Mouse (Mus musculus): ENCODE measurements around the gene Auts2. TPM values are rescaled to one million over a fixed set of nuclear protein-coding genes. Genes with fewer than 3 reads are reported as not detected.

Auts2 gene
- total RNA-seq, 1 experiment: 9.9 TPM

DNA sequence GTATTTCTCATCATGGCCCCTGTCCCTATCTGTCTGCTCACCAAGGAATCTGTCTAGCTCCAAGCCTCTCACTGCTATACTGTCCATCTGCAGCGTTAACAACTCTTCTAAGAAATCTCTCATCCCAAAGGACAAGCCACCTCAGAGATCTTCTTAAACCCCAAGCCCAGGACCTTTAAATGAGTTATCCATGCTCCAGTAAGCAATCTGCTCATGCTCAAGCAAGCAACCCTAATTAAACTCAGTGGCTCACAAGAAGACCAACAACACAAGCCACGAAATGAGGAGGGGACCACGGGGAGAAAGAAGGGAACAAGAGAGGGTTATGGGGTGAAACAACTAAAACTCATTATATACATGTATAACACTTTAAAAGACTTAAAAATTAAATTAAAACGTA, 535.2 kb downstream of the Auts2 start:
- TF ChIP-seq MAFK (IDR thresholded peaks at IDR 0.05; ENCODE audit: insufficient read depth, low read depth, low read length): no peak
- TF ChIP-seq ZNF384 (IDR thresholded peaks at IDR 0.05; ENCODE audit: low read depth, low read length): no peak
- TF ChIP-seq HCFC1 (IDR thresholded peaks at IDR 0.05; ENCODE audit: borderline replicate concordance, insufficient read depth, low read length): no peak
- TF ChIP-seq ZC3H11A (IDR thresholded peaks at IDR 0.05; ENCODE audit: borderline replicate concordance, low read depth, low read length): no peak
- TF ChIP-seq CHD2 (IDR thresholded peaks at IDR 0.05; ENCODE audit: low read depth, low read length): no peak
- Histone ChIP-seq H3K4me1 (ENCODE audit: control insufficient read depth in 2 of 2, insufficient read depth in 2 of 2, low read length in 2 of 2, poor library complexity in 1 of 2) (no peaks in the 10 kb centered on the region), H3K9ac (ENCODE audit: insufficient read depth, low read depth, low read length, poor library complexity, severe bottlenecking) (no peak overlapping the region), H3K36me3 (ENCODE audit: control insufficient read depth, insufficient read depth, low read length, poor library complexity, severe bottlenecking) (no peaks in the 10 kb centered on the region), H3K27ac (ENCODE audit: insufficient read depth, low read depth, low read length, poor library complexity, severe bottlenecking) (no peak overlapping the region), H3K9me3 (ENCODE audit: control insufficient read depth, insufficient read depth, low read depth, low read length) (no peaks in the 10 kb centered on the region), H3K4me3 (ENCODE audit: insufficient read depth in 1 of 2, low read depth in 1 of 2, low read length in 2 of 2, poor library complexity in 1 of 2, severe bottlenecking in 1 of 2) (no peak overlapping the region)
- DNase-seq (ENCODE audit: low read depth, low spot score): no peak
- in situ Hi-C loops (cut with MboI; ENCODE audit: low sequenced_read_pairs in 2 of 2, unreplicated experiment in 2 of 2): no loop called here

DNA sequence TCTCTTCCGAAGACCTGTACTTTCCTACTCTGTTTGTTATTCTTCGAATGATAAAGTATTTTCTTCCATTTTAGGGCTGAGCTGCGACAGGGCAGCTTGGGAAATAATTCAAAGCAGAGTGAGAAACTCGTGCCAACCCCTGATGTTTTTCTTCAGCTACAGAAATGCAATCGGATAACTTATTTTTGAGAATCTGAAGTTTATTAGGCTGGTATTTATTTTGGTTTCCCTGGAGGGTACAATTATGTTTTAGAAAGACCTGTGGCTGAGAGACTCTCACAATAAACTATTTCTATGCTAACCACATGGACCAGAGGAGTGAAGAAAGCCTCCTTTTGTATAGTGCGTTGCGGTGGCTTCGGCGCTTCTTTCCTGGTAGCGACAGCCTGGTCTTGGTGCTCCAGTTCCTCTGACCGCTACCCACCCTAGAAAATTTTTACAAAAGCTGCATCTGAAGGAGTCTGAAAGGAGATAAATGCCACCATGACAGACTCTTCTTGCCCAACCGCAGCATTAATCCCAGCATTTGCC, 550.4 kb downstream of the Auts2 start:
- Histone ChIP-seq H3K36me3 (ENCODE audit: control insufficient read depth, insufficient read depth, low read length, poor library complexity, severe bottlenecking) (no peaks in the 10 kb centered on the region), H3K9me3 (ENCODE audit: control insufficient read depth, insufficient read depth, low read depth, low read length) (no peaks in the 10 kb centered on the region), H3K4me1 (ENCODE audit: control insufficient read depth in 2 of 2, insufficient read depth in 2 of 2, low read length in 2 of 2, poor library complexity in 1 of 2) (no peaks in the 10 kb centered on the region), H3K9ac (ENCODE audit: insufficient read depth, low read depth, low read length, poor library complexity, severe bottlenecking) (no peak overlapping the region), H3K27ac (ENCODE audit: insufficient read depth, low read depth, low read length, poor library complexity, severe bottlenecking) (no peak overlapping the region), H3K4me3 (ENCODE audit: insufficient read depth in 1 of 2, low read depth in 1 of 2, low read length in 2 of 2, poor library complexity in 1 of 2, severe bottlenecking in 1 of 2) (no peak overlapping the region)
- in situ Hi-C loops (cut with MboI; ENCODE audit: low sequenced_read_pairs in 2 of 2, unreplicated experiment in 2 of 2): no loop called here
- no peak for DNase-seq (ENCODE audit: low read depth, low spot score)
- no peak for TF ChIP-seq ZC3H11A (IDR thresholded peaks at IDR 0.05; ENCODE audit: borderline replicate concordance, low read depth, low read length)

DNA sequence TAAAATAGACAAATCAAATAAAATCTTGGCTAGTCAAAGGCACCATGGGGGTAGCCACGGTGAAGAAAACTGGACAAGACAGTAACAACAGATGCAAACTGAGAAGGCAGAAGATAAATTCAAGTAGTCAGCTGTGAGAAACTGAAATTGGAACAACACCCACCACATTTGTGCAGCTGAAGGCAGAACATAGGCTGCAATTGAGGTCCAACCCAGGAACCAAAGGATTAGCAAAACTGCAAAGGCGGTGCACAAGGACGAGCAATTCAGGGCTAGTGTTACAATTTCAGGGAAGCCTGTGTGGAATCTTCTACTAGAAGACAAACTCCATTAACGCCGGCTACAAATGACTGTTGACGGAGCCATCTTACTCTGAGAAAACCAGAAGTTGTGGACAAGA, 550.9 kb downstream of the Auts2 start:
- Histone ChIP-seq H3K9me3 (ENCODE audit: control insufficient read depth, insufficient read depth, low read depth, low read length) (no peaks in the 10 kb centered on the region), H3K36me3 (ENCODE audit: control insufficient read depth, insufficient read depth, low read length, poor library complexity, severe bottlenecking) (no peaks in the 10 kb centered on the region), H3K4me1 (ENCODE audit: control insufficient read depth in 2 of 2, insufficient read depth in 2 of 2, low read length in 2 of 2, poor library complexity in 1 of 2) (no peaks in the 10 kb centered on the region), H3K27ac (ENCODE audit: insufficient read depth, low read depth, low read length, poor library complexity, severe bottlenecking) (no peak overlapping the region), H3K4me3 (ENCODE audit: insufficient read depth in 1 of 2, low read depth in 1 of 2, low read length in 2 of 2, poor library complexity in 1 of 2, severe bottlenecking in 1 of 2) (no peak overlapping the region), H3K9ac (ENCODE audit: insufficient read depth, low read depth, low read length, poor library complexity, severe bottlenecking) (no peak overlapping the region)
- in situ Hi-C loops (cut with MboI; ENCODE audit: low sequenced_read_pairs in 2 of 2, unreplicated experiment in 2 of 2): no loop called here
- no peak for DNase-seq (ENCODE audit: low read depth, low spot score)
- no peak for TF ChIP-seq MAFK (IDR thresholded peaks at IDR 0.05; ENCODE audit: insufficient read depth, low read depth, low read length)
- TF ChIP-seq ZNF384 (IDR thresholded peaks at IDR 0.05; ENCODE audit: low read depth, low read length): no peak

DNA sequence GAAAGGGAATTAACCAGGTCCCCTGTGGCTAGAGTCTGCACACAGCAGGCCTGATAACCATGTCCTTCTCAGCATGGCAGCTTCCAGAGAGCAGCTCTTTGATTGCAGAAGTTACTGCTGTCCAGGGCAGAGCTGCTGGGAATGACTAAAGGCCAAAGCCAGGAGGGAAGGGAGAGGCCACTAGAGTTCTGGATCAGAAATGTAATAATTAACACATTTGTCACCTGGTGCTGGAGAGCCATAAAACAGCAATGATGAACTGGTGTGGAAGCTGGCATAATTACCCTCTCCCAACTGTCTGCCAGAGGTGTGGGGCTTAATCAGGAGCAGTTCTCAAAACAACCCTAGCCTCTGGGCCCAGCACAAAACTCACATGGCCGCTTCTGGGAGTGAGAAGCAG, 552.6 kb downstream of the Auts2 start:
- Histone ChIP-seq H3K4me3 (ENCODE audit: insufficient read depth in 1 of 2, low read depth in 1 of 2, low read length in 2 of 2, poor library complexity in 1 of 2, severe bottlenecking in 1 of 2) (no peak overlapping the region), H3K9me3 (ENCODE audit: control insufficient read depth, insufficient read depth, low read depth, low read length) (no peaks in the 10 kb centered on the region), H3K9ac (ENCODE audit: insufficient read depth, low read depth, low read length, poor library complexity, severe bottlenecking) (no peak overlapping the region), H3K27ac (ENCODE audit: insufficient read depth, low read depth, low read length, poor library complexity, severe bottlenecking) (no peak overlapping the region), H3K4me1 (ENCODE audit: control insufficient read depth in 2 of 2, insufficient read depth in 2 of 2, low read length in 2 of 2, poor library complexity in 1 of 2) (no peaks in the 10 kb centered on the region), H3K36me3 (ENCODE audit: control insufficient read depth, insufficient read depth, low read length, poor library complexity, severe bottlenecking) (no peaks in the 10 kb centered on the region)
- DNase-seq (ENCODE audit: low read depth, low spot score): no peak
- in situ Hi-C loops (cut with MboI; ENCODE audit: low sequenced_read_pairs in 2 of 2, unreplicated experiment in 2 of 2): no loop called here
- TF ChIP-seq HCFC1 (IDR thresholded peaks at IDR 0.05; ENCODE audit: borderline replicate concordance, insufficient read depth, low read length) (no peak), ZNF384 (IDR thresholded peaks at IDR 0.05; ENCODE audit: low read depth, low read length) (no peak), MAFK (IDR thresholded peaks at IDR 0.05; ENCODE audit: insufficient read depth, low read depth, low read length) (no peak), CHD2 (IDR thresholded peaks at IDR 0.05; ENCODE audit: low read depth, low read length) (no peak), ZC3H11A (IDR thresholded peaks at IDR 0.05; ENCODE audit: borderline replicate concordance, low read depth, low read length) (no peak)

DNA sequence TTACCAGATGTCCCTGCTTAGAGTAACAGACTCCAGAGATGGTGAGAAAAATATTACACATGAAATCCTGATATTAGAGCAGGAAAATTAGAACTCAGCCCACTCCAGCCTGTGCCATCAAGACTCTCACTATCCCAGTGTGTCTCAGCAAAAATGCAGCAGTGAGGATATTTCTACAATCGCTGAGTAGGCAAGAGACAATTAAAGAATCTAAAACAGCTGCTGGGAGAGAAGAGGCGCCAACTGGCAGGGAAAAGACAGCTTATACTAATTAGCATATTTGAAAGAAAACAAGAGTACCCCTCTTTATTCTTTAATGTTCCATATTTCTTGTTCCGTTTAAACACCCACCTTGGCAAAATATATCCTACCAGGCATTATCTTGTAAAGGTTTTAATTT, 561.7 kb downstream of the Auts2 start:
- Histone ChIP-seq H3K9ac (ENCODE audit: insufficient read depth, low read depth, low read length, poor library complexity, severe bottlenecking) (no peak overlapping the region), H3K27ac (ENCODE audit: insufficient read depth, low read depth, low read length, poor library complexity, severe bottlenecking) (no peak overlapping the region), H3K4me3 (ENCODE audit: insufficient read depth in 1 of 2, low read depth in 1 of 2, low read length in 2 of 2, poor library complexity in 1 of 2, severe bottlenecking in 1 of 2) (no peak overlapping the region), H3K4me1 (ENCODE audit: control insufficient read depth in 2 of 2, insufficient read depth in 2 of 2, low read length in 2 of 2, poor library complexity in 1 of 2) (no peaks in the 10 kb centered on the region), H3K36me3 (ENCODE audit: control insufficient read depth, insufficient read depth, low read length, poor library complexity, severe bottlenecking) (no peaks in the 10 kb centered on the region), H3K9me3 (ENCODE audit: control insufficient read depth, insufficient read depth, low read depth, low read length) (no peaks in the 10 kb centered on the region)
- in situ Hi-C loops (cut with MboI; ENCODE audit: low sequenced_read_pairs in 2 of 2, unreplicated experiment in 2 of 2): no loop called here
- no peak for DNase-seq (ENCODE audit: low read depth, low spot score)
- TF ChIP-seq ZNF384 (IDR thresholded peaks at IDR 0.05; ENCODE audit: low read depth, low read length) (no peak), MAFK (IDR thresholded peaks at IDR 0.05; ENCODE audit: insufficient read depth, low read depth, low read length) (no peak), CHD2 (IDR thresholded peaks at IDR 0.05; ENCODE audit: low read depth, low read length) (no peak), HCFC1 (IDR thresholded peaks at IDR 0.05; ENCODE audit: borderline replicate concordance, insufficient read depth, low read length) (no peak), ZC3H11A (IDR thresholded peaks at IDR 0.05; ENCODE audit: borderline replicate concordance, low read depth, low read length) (no peak)
